Mouse (Mus musculus) brain, embryonic 14.5 days (tissue): ENCODE data around the gene Spata17. TPM values are rescaled to one million over a fixed set of nuclear protein-coding genes. Genes with fewer than 3 reads are reported as not detected.
A peak's percentile ranks its signal among the peaks of the same experiment; 100 is the strongest.
"Not testable (repeated sequence)": the region's sequence is repeated elsewhere in the genome, so short reads cannot be mapped to it uniquely, and the experiment has no call there.

Experiments
- DNase-seq: peaks from one replicate; pipeline ENCODE4 v3.0.0-alpha.2; 2011; ENCODE audit warnings: low read depth
- CTCF ChIP-seq: fragments of 200-500 bp; IDR thresholded peaks from 2 replicates; pipeline ENCODE4 v1.5.1; 2012; ENCODE audit warnings: inconsistent platforms, mild to moderate bottlenecking, moderate library complexity, borderline replicate concordance; ENCODE audit not compliant: insufficient read depth, insufficient read length; ENCODE audit errors: extremely low read depth
- POLR2A ChIP-seq: fragments of 200-500 bp; IDR thresholded peaks from 2 replicates; pipeline ENCODE4 v1.6.1; 2012; ENCODE audit warnings: mild to moderate bottlenecking, inconsistent platforms, borderline replicate concordance; ENCODE audit not compliant: poor library complexity, insufficient read depth, insufficient read length, severe bottlenecking; ENCODE audit errors: extremely low read depth
- polyA plus RNA-seq: library from polyadenylated mRNA; depleted of rRNA; stranded (reverse); fragments of >200 nt; gene quantifications from 2 replicates; pipeline ENCODE4 v1.2.3, GENCODE M21; 2012

Gene Spata17
- polyA plus RNA-seq, 1 experiment = 0.83 TPM

DNA sequence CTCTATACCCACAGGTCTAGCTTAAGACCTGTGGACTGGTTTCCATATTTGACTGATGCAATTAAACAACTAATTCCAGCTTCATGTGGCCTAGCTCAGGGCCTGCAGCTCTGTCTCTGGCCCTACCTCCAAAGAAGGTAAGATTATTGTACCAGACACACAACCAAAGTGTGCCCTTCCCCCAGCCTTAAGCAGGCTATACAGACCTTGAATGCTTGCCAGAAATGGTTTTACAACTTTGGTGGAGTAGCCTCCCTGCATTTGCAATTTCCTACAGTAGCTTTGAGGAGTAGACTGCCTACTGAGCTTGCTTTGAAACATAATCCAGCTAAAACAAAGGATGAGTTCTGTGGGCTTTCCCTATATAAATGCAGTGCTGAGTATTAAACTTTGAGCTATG, 51.7 kb downstream of the Spata17 start:
- DNase-seq = no peak
- TF ChIP-seq POLR2A (no peak), CTCF (no peak)

DNA sequence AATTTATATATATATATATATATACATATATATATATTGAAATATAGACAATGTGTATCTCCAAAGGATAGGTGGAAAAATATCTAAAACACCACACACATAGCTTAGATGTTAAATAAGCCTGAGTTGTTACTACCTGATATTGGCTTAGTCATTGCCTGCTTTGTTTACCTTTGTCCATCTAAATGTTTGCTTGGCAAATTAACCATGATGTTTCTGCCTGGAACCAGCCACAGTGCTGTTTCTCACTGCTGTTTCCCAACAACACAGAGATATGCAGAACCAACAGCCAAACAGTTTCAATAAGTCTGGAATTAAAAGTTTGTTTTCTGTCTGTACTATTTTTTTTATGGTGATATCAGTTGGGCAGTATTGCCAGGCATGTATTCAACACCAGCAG, 59.6 kb downstream of the Spata17 start:
- no peak for DNase-seq

DNA sequence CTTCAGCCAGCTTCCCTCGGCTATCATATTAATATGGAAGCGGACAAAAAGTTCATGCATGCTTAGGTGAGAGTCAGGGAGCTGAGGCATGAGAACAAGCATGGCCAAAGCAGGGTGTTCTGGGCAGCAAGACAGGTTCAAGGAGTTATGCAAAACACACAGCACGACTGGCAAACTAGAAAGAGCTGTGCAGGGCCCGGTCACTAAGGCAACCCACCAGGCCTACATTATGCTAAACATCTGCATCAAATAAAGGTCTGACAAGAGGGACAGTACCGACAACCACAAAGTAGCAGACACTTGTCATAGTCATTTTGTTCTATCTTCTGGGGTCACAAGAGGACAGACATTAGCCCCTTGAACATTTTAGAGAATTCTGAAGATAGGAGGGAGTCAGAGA, 61.6 kb downstream of the Spata17 start:
- DNase-seq = no peak
- TF ChIP-seq POLR2A = no peak

More for the DNA sequence above, 59.6 kb downstream of the Spata17 start:
- no peak for TF ChIP-seq POLR2A
- TF ChIP-seq CTCF = no peak

DNA sequence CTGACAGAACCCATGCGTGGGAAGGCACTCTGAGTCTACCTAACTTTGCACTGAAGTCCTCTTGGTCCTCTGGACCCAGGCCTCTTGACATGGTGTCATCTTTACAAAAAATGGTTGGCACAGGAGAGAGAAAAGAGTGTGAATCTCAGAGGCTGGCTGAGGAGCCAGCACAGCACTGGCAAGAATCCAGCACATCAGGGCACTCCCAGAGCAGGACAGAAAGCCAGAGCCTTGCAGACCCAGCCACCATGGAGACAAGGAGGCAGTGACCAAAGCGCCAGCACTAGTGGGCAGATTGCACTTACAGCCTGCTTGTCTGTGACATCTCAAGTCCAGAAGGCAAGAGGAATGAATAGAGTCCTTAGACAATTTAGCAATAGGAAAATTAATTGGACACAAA, 62.7 kb downstream of the Spata17 start:
- TF ChIP-seq CTCF = no peak
- TF ChIP-seq POLR2A = no peak
- DNase-seq = no peak

DNA sequence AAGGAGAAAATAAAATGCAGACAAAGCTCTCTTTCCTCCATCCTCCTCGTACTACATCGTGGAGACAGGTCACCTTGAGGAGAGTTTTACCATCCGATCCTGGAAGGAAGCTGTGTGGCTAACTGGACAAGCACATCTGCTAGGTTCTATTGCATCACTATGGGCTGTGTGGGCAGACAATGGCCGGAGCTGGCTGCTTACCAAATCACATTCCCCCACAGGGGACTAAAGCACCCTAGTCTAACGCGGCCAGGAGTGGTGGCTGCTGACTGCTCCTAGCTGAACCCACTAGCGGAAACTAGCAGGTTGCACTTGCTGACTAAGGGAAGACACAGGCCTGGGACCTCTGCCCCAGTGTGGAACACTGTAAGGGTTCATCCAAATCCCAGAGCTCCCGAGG, 72.3 kb downstream of the Spata17 start:
- DNase-seq = no peak
- TF ChIP-seq CTCF (no peak), POLR2A (no peak)

DNA sequence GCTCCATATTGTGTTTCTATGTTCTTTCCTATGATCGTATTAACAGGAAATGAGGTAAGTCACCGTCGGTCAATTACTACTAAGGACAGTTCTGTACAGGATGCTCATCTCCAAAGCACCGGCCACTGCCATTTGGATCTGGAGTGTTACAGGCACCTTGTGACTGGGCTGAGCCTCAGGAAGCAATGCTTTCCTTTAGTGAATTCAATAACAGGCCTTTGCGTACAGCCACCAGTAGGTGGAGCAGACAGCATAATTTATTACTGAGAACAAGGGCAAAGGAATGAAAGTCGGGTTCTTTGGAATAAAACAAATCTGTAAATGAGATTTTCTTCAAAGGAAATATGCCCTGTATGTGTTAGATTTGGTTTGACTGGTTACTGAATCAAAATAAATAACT, 77.8 kb downstream of the Spata17 start:
- DNase-seq = peak; percentile 88
- TF ChIP-seq POLR2A (no peak), CTCF (peak; percentile 67; the same call in 1 of the 2 replicates)

DNA sequence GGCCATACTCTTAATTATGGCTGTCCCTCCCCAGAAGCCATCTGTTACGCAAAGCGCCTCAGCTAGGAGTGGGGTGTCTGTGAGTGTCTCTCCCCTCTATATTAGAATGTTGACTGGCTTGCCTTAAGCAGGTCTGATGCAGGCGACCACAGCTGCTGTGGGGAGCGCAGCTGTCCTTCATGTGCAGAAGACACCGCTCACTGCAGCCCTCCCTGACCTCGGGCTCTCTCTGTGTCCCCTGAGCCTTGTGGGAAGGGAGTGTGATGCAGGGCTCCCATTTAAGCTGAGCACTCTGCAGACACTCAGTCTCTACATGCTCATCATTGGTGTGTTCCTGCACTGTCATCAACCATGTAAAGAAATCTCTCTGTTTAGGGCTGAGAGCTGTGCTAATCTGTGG, 79.4 kb downstream of the Spata17 start:
- no peak for DNase-seq
- TF ChIP-seq POLR2A (no peak), CTCF (no peak)

DNA sequence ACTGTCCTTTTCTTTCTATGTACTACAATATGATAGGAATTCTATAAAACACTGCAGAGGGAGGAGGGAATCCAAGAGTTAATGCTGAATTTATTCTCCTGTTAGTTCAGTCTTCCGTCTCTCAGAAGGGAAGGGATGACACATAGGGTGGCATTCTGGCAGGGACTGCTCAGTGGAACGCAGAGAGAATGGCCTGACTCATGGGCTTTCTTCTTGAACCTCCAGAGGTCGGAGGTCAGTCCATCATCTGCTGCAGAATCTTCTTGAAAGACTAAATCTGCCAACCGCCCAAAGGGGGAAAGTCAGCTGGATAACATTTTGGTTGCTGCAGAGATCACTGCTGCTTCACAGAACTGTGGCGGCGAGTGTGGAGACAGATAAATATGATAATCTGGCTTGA, 81.4 kb downstream of the Spata17 start:
- no peak for DNase-seq
- TF ChIP-seq POLR2A (no peak), CTCF (no peak)

DNA sequence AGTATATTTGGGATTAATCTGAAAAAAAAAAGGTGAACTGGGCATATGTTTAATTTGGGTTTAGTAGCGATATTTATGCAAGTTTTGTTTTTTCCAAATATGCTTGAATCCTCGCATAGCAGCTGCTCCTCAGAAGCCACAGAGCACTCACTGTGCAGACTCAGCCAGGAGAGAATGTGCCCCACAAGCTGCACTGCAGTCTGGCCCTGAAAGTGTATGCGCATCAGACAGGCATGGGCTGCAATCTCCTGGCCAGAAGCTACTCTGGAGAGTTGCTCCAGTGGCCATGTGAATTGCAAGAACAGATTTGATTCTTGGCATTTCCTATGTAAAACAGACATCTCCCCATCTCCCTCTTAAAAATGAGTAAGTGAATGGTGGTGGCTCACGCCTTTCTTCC, 82.9 kb downstream of the Spata17 start:
- TF ChIP-seq POLR2A (no peak), CTCF (no peak)
- DNase-seq = peak; percentile 57

DNA sequence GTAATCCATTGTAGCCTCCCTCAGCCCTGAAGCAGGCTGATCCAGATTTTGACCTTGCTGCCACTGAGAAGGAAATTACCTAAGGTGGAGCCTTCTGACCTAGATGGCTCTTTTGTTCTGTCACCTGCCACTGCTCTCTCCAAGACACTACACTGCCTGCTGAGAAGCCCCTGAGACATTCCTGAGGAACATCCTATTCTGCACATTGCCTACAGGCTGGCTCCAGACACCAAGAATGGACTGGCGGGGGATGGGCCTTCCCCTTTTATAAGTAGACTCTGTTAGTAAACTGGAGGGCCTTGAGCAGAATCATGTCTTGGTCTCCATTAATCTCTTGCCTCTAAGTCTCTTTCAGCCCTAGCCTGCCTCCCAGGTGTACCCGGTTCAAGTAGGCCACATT, 87.7 kb downstream of the Spata17 start:
- DNase-seq = not testable (repeated sequence)

DNA sequence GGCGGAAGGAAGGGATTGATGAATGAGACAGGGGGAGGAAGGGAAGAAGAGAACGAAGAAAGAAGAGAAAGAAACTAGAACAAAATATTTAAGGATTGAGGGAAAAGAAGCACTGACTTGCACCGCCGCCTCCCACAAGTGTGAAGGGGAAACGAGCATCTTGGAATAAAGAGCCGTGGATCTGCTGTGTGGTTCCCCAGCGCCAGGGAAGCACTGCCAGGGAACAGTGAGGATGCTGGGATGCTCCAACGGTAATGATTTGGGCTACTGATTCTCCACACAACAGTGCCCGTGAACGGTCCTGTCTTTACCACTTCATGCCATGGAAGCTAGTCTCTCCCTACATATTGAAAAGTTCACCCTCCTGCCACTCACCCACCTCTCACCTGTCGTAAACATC, 89.5 kb downstream of the Spata17 start:
- TF ChIP-seq POLR2A (no peak), CTCF (no peak)

DNA sequence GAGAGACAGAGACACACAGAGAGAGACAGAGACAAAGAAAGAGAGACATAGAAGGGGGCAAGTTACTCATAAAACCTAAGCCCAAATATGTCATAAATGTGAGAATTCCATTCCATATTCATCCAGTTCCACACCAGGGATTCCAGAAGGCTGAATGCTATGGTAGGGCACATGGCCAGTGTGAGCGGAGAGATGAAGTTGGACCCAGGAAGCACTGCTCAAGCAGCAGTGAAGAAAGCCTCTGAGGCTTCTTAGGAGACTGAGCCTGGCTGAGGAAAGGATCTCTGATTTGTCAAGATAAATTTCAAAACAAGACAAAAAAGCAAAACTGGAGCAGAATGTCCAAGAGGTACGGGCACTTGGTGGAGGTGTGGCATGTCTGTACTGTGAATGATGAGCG, 90.3 kb downstream of the Spata17 start:
- no peak for DNase-seq
- TF ChIP-seq POLR2A (no peak), CTCF (no peak)

More for the DNA sequence above, 89.5 kb downstream of the Spata17 start:
- DNase-seq = peak; percentile 29

DNA sequence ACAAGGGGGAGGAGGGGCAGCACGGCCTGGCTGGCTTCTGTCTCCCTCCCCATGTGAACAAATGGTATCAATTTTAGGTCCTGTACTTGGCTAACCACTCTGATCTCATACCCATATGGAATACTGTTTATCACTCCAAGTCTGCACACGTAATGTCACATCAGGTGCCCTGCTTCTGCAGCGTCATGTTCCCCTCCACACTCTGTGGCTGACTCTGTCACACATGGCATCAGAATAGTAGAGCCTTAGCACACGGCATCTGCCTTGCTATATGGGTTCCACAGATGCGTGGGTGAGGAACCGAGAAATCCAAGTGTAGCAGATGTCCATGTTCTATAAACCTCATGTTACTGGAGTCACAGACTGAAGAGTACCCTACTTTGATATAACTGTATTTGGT, 96.0 kb downstream of the Spata17 start:
- TF ChIP-seq POLR2A (no peak), CTCF (no peak)

More for the DNA sequence above, 96.0 kb downstream of the Spata17 start:
- DNase-seq = no peak
